Mouse (Mus musculus) embryonic fibroblast, embryonic 13.5 days (primary cell): Measurements from ENCODE around the gene Gm19345. TPM values are rescaled to one million over a fixed set of nuclear protein-coding genes. Genes with fewer than 3 reads are reported as not detected.

ENCODE experiments used
- H3K27ac ChIP-seq: 2 replicates; pipeline ENCODE4 v1.5.1; 2012; ENCODE audit warnings: low read length, control low read depth, inconsistent platforms; ENCODE audit not compliant: insufficient read depth
- H3K4me1 ChIP-seq: 2 replicates; pipeline ENCODE4 v1.6.1; 2011; ENCODE audit warnings: low read length; ENCODE audit not compliant: control insufficient read depth, insufficient read depth
- H3K4me3 ChIP-seq: 2 replicates; pipeline ENCODE4 v1.5.1; 2011; ENCODE audit warnings: mild to moderate bottlenecking, control low read depth, low read length; ENCODE audit not compliant: insufficient read depth
- CTCF ChIP-seq: IDR thresholded peaks from 2 replicates; pipeline ENCODE4 v1.5.1; 2011; ENCODE audit warnings: mild to moderate bottlenecking, control low read depth, low read length, moderate library complexity, borderline replicate concordance; ENCODE audit not compliant: insufficient read depth
- POLR2A ChIP-seq: IDR thresholded peaks from 2 replicates; pipeline ENCODE4 v1.6.1; 2011; ENCODE audit warnings: low read depth, mild to moderate bottlenecking, control low read depth, low read length, moderate library complexity
- polyA plus RNA-seq: library from polyadenylated mRNA; stranded (reverse); fragments of >200 nt; gene quantifications from 2 replicates; pipeline ENCODE4 v1.2.4, GENCODE M21; 2011; ENCODE audit warnings: low read depth; ENCODE audit not compliant: missing spikeins, insufficient read length

Gene Gm19345
- polyA plus RNA-seq, 1 experiment, result not detected

DNA sequence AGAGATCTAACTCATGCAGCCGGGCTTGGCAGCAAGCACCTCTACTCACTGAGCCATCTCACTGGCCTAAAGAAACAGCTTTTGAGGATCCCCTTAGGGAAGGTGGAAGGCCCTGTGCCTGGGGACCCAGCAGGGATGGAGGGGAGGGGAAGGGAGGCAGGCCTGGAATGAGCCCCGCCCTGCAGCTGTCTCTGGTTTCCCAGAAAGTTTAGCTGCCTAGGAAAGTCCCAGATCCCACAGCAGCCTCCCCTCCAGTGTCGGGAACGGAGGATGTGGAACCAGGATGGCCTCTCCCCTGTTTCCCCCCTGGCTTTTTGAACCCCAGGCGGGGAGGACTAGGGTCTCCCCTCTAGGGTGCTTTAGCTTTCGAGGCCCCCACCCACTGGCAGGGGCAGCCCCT, 25.0 kb upstream of the Gm19345 start:
- Histone ChIP-seq H3K4me3 (no peak overlapping the region), H3K27ac (peak overlapping the region; percentile 66), H3K4me1 (peaks cover 20% of the 10 kb centered on the region)
- TF ChIP-seq POLR2A (peak; percentile 58), CTCF (no peak)

DNA sequence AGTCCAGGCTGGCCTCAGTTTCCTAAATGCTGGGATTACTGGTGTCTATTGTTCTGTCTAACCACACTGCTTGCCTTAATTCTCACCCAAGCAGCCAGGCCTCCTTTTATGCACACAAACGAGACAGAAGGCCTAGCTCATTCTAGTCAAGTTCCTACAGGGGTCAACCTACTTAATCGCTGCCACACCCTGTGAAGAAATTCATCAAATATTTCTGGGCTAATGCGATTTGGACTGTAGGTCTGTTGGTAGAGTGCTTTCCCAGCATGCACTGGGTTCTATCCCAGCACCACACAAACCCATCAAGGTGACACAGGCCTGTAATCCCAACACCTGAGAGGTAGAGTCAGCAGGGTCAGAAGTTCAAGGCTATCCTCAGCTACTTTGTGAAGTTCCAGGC, 22.1 kb upstream of the Gm19345 start:
- TF ChIP-seq CTCF, result no peak
- no peak for TF ChIP-seq POLR2A
- Histone ChIP-seq H3K27ac (no peak overlapping the region), H3K4me1 (peaks cover 11% of the 10 kb centered on the region), H3K4me3 (no peak overlapping the region)

DNA sequence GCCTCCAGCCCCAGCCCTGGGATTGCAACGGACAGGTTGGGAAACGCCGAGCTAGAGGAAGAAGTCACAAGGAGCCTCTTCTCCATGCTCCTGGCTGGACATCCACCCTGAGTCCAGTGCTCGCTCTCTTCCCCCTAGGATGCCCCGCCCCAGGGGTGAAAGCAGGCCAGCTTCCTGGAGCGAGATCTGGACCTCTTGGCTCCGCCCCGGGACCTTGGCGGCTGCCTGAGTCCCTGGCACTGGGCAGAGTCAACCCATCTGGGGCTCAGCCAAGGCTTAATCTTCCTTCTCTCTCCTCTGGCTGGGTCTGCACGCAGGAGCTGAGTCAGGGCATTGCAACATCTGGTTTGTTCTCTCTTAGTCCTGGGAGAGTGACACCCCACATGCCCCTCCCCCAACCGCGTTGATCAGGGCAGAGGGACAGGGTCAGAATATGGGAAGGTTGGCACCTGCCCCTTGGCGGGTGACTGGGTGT, 21.1 kb upstream of the Gm19345 start:
- H3K4me3 ChIP-seq, result no peak overlapping the region
- TF ChIP-seq POLR2A (peak; percentile 45; the same call in 1 of the 2 replicates), CTCF (no peak)
- H3K4me1 ChIP-seq, result peaks cover 11% of the 10 kb centered on the region
- peak overlapping the region; percentile 24 for H3K27ac ChIP-seq

DNA sequence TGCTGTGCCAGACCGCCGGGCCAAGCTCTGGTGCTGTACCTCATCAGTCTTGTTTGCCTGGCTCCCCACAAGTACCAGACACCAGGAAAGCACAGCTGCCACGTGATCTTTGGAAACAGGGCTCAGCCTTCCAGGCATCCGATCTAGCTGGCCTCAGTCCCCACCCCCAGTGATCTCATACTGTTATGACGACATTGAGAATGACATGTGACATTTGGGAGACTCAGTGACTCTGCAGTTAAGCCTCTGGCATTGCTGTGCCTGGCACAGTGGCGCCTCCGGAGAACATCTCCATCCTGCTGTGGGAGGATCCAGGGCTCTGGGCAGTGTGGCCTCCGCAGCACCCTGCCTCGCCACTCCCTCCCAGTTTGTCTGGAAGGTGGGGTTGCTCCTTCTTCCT, 20.0 kb upstream of the Gm19345 start:
- Histone ChIP-seq H3K4me3 (no peak overlapping the region), H3K27ac (no peak overlapping the region), H3K4me1 (peaks cover 10% of the 10 kb centered on the region)
- TF ChIP-seq POLR2A, result no peak
- TF ChIP-seq CTCF, result no peak

DNA sequence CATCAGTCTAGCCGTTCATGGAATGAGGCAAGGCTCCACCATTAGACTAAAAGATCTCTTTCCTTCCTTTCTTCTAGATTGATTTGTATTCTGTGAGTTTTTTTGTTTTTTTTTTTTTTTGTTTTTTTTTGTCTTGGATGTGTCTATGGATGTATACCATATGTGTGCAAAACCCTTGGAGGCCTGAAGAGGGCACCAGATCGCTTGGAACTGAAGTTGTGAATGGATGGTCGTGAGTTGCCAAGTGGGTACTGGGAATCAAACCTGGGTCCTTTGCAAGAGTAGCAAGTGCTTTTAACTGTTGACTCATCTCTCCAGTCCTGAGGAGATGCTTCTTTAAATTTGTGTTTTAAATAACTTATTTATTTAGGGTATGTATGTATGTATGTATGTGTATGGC, 17.7 kb upstream of the Gm19345 start:
- Histone ChIP-seq H3K4me1 (peaks cover 9% of the 10 kb centered on the region), H3K27ac (no peak overlapping the region), H3K4me3 (no peak overlapping the region)
- TF ChIP-seq CTCF, result no peak

DNA sequence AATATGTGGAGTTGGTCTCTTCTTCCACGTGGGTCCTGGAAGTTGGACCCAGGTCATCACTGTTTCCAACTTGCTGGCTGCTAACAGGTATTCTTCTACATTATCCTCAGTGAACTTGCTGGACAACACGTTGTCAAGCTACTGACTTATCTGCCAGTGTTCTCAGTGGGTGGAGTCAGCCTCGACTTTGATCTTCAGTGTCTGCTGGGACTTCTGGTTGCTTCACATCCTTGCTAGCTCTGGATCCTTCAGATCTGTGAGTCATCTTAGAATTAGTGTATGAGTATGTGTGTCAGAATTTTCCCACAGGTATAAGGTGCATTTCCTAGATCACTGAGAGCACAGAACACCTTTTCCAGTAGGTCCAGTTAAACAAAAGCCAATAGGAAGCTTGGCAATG, 15.0 kb upstream of the Gm19345 start:
- Histone ChIP-seq H3K4me1 (no peaks in the 10 kb centered on the region), H3K27ac (no peak overlapping the region), H3K4me3 (no peak overlapping the region)
- TF ChIP-seq CTCF (no peak), POLR2A (no peak)

DNA sequence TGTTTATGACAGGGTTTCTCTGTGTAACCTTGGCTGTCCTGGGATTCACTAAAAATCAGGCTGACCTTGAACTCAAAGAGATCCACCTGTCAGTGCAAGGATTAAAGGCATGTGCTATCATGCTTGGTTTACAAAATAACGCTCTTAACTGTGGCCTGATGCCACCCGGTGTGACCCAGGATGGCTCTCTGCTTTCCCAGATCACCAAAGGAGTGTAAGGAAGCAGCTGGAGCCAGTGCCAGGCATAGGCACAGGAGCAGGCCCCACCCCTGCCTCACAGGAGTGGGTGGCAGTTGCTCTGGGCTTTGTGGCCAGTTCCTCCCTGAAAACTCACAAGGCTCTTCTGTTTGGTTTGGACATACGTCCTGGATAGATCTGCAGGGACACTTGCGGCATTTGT, 11.4 kb upstream of the Gm19345 start:
- Histone ChIP-seq H3K4me1 (no peaks in the 10 kb centered on the region), H3K27ac (no peak overlapping the region), H3K4me3 (no peak overlapping the region)
- TF ChIP-seq POLR2A (no peak), CTCF (no peak)

DNA sequence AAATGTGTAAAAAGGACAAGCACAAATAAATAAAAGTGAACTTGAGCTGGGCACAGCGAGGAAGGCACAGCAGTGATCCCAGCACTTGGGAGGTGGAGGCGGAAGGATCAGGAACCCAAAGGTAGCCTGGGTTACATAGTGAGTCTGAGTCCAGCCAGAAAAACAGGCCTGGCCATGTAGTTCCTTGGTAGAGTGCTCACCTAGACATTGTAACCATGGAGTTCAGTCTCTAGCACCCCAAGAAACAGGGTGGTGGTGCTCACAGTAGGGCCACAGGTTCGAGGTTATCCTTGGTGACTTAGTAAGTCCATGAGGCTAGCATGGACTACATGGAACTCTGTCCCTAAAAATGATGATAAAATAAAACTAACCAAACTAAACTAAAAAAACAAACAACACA, 10.9 kb upstream of the Gm19345 start:
- no peak for TF ChIP-seq CTCF
- TF ChIP-seq POLR2A, result no peak
- Histone ChIP-seq H3K4me1 (no peaks in the 10 kb centered on the region), H3K4me3 (no peak overlapping the region), H3K27ac (no peak overlapping the region)

DNA sequence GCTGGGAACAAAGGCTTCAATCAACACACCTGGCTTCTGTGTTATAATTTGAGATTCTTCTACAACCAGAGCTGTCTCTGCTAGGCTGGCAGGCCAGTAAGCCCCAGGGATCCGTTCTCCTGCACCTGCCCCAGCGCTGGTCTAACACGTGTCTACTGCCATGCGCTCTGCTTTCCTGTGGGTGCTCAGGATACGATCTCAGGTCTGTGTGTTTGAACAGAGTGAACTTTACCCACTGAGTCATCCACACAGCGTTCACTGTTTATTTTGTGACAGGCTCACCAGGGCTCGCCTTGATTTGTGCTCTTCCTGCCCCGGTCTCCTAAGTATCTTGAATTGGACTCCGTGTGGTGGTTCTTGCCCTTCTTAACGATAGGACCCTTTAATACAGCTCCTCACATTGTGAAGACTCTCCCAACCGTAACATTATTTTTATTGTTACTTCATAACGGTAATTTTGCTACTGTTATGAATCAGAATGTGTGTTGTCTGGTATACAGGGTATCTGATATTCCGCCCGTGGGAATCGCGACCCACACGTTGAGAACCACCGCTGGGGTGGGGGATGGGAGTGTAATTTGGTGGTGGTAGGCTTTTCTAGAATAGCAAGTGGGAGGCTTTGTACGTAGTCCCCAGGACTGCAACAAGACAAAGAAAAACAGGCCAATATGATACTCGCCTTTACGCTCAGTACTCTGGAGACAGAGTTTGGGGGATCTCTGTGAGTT, 10.0 kb upstream of the Gm19345 start:
- no peak for TF ChIP-seq CTCF
- TF ChIP-seq POLR2A, result no peak

DNA sequence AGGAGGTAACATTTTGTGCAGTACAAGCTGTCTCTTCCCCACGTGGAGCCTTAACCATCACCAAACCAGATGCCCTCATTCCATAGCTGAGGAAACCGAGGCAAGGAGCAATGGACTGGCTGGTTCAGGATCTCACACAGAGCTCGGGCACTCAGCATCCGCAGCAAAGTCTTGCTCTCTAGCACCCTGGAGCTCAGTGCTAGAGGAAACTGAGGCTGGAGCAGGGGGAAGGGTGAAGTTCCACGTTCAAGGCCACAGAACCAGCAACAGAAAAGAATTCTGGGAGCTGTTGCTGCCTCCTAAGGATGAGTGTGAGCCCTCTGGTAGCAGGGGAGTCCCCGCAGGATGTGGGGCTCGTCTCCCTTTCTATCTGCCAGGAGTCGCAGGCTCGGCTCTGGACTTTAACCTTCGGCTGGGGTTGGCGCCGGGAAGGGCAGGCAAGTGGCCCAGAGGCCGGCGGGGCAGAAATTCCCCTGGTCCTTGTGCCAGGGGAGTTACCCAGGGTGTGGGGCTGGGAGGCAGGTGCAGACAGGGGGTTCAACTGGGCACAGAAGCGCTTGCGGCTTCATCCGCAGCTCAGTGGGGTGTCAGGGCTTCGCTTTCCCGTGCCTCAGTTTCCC, 8.8 kb upstream of the Gm19345 start:
- no peak overlapping the region for H3K27ac ChIP-seq
- no peaks in the 10 kb centered on the region for H3K4me1 ChIP-seq
- no peak overlapping the region for H3K4me3 ChIP-seq
- TF ChIP-seq POLR2A, result no peak

More for the DNA sequence above, 10.0 kb upstream of the Gm19345 start:
- no peak overlapping the region for H3K27ac ChIP-seq
- no peaks in the 10 kb centered on the region for H3K4me1 ChIP-seq
- no peak overlapping the region for H3K4me3 ChIP-seq

DNA sequence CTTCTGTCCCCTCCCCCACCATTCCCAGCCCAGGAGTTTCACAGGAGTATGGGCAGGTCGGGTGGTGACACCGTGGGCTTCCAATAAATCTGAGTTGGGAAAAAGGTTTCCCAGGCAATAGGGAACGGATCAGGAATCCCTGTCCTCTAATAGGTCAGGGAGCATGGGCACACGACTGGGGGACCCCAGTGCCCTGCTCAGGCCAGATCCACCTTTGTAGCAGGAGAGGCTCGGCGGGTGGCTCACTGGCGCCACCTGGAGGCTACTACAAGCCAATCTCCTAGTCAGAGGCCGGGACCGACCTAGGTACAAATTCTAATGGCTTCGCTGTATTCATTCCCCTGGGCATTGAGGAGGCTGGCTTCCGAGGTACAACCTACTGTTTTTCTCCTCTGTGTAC, 8.2 kb upstream of the Gm19345 start:
- Histone ChIP-seq H3K4me3 (no peak overlapping the region), H3K4me1 (no peaks in the 10 kb centered on the region), H3K27ac (no peak overlapping the region)
- TF ChIP-seq CTCF (peak; percentile 56; the same call in 1 of the 2 replicates), POLR2A (no peak)
